Mouse (Mus musculus) natural killer cell, adult 2 months (primary cell): ENCODE measurements around the gene Itpk1.

Experiments
- DNase-seq, 2 experiments: peaks; one replicate each; pipeline ENCODE4 v3.0.0; 2022; ENCODE audit warnings: low spot score in 2 of 2

Itpk1 gene

GRCm38 (mm10) chr12:102713153-102713865 lies 8.6 kb upstream of the Itpk1 start:
- DNase-seq: no peak

- DNase-seq: no peak
Observed at GRCm38 (mm10) chr12:102710851-102711375, 6.2 kb upstream of the Itpk1 start.

DNA sequence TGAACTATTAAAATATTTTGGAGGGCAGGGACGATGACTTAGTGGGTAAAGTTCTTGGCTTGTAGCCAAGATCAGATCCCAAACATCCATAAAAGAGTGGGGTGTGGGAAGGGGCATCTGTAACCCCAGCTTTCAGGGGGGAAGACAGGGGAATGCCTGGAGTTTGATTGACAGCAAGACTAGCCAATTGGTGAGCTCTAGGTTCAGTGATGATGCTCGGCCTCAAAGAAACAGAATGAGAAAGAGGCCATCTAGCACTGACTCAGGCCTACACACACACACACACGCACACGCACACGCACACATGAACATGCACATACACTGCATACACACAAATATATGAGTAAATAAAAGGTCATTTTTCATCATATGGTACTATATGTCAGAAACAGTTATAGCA lies 5.2 kb upstream of the Itpk1 start:
- no peak for DNase-seq

- no peak for DNase-seq
Observed at GRCm38 (mm10) chr12:102708220-102708619, 3.5 kb upstream of the Itpk1 start.

DNA sequence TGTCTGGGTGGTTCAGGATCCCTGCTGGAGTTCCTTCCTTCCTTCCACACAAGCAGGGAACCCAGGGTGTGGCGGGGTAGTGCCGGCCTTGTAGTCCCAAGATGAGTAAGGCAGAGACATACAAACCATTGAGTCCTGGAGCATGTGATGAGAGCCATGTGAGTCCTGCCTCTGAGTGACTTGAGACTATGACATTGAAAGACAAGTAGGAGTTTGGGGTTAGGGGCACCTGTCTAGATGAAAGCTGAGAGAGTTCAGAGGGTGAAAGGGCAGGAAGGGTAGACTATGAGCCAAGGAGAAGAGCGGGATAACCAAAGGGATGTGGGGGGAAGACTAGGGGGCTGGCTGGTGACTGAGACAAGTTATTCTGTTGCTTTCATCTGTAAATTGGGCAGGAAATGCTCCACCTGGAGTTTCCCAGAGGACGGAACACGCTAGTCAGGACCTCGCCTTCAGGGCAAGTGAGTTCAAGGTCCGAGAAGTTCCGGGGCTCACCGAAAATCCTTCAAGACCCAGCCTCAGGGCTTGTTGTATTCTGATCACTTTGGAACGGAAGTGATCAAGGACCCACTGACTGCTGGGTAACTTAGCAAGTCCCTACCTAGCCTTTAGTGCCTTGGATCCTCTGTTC lies 2.2 kb upstream of the Itpk1 start:
- no peak for DNase-seq

DNA sequence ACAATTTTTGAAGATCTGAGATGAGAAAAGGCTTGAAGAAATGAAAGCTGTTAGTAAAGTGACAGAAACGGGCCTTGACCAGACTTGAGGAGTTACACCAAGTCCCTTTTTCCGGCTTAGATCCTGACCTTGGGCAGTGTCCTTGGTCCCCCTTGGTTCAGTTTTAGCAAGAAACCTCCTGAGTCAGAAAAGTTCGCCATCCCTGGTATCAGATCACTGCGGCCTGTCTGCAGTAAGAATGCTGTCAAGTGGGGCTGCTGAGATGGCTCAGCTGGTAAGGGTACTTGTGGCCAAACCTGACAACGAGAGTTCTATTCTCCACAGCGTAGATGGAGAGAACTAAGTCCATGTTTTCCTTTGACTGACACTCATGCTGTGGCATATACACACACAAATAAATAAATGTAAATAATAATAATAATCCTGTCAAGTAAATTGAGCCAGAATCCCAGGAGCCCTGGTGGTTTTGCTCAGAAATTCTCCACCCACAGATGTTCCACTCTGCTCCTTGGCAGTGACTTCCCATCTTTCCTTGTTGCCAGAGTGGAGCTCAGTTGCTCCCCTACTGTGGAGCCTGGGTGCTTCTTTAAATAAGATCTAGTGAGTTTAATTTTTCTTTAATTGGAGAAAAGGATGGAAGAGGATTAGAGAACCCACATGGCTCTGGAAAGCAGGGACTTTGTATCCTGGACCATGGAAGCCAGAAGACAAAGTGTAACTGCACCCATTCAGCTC lies 1.3 kb upstream of the Itpk1 start:
- no peak for DNase-seq

GRCm38 (mm10) chr12:102705216-102705871 lies 614 bp upstream of the Itpk1 start:
- peak; percentile 93 to 94 for DNase-seq

GRCm38 (mm10) chr12:102703921-102704408 lies 765 bp downstream of the Itpk1 start:
- no peak for DNase-seq

DNA sequence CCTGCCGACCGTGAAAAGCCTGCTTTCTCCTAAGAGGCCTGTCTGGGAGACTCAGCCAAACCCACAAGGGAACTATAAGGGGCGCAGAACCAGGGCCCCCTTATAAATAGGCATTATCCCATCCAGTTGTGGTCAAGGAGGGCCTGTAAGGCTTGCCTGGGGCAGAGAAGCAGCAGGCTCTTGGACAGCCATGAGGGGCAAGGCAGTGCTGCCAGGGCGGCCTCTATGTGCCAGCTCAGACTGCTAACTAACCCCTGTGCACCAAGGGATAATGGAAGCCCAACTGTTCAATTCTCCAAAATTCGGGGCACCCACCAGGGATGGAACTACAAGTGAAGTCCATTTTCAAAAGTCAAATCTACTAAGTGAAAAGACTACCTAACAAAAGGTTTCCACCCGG lies 1.3 kb downstream of the Itpk1 start:
- DNase-seq: no peak

DNA sequence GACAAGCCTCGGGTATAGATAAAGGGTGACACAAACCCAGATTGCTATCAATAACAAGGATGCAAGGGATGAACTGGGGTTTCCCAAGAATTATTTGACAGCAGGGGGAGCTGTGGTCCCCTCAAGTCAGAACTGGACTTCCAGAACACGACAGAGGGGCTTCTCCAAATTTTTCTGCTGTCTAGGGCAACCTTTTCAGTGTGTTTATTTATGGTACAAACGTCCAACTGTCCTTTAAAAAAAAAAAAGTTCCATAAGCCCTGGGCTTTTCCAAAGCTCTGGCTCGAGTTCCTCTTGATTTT lies 1.7 kb downstream of the Itpk1 start:
- no peak for DNase-seq

DNA sequence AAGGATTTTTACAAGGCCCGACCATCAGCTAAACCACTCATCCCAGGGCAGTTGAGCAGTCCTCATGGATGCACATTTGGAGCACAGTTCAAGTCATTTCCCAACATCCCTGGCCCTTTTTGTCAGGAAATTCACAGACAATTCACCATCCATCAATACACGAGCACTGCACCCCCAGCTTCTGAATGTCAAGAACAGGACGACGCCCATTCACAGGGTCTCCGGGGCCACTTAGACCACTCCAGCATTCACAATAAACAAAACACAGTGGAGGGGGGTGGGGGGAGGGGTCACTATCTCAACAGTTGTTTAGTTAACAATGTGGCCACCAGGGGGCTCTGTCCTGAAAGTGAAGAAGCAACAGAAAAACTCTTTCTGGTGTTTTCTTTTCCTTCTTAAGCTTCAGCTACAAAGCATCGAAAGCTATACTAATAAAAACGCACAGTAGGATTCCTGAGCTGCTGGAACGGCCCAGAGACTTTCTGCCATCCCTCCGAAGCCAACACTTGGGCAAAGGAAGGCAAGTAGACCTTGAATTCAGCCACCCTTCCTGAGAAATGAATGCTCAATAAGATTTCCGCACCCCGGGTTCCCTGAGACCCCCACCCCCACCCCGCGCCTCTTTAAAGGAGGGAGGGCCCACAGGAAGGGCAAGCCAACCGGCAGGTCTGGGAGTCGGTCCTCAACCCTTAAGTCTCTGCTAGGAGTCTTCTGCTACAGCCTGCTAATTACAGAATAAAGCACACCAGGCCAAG lies 2.2 kb downstream of the Itpk1 start:
- peak; percentile 74 to 83 for DNase-seq

GRCm38 (mm10) chr12:102701691-102702207 lies 3.0 kb downstream of the Itpk1 start:
- no peak for DNase-seq

DNA sequence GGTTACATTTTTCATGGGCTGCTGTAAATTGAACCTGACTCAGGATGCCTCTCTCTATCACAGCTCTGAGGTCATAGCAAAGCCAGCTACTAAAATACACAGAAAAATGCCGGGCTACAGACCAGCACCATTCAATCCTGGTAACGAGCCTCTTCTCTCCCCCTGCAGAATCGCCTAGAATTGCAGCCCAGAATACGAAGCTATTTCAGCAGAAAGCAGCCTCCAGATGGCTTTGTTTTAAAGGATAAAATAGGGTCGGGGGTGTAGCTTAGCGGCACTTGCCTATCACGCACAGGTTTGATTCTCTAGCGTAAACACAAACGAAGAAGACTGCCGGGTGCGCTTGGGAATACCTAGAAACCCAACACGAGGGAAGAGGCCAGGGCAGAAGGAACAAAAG lies 4.3 kb downstream of the Itpk1 start:
- no peak for DNase-seq

DNA sequence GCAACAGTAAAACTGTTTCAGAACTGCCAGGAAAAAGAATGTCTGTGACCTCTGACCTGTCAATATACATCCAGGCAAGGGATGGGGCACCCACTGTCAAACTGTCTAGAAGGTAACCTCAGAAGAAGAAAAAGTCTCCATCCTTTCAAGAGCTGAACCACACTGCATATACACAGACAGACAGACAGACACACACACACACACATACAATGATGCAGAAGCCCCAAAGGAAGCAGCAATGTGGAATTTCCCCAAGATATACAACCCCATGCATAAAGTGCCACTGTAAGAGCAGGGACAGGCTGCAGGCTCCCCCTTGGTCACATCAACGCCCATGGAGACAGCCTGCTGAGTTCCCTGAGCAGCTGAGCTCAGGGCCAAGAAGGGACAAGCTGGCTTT lies 5.6 kb downstream of the Itpk1 start:
- no peak for DNase-seq

DNA sequence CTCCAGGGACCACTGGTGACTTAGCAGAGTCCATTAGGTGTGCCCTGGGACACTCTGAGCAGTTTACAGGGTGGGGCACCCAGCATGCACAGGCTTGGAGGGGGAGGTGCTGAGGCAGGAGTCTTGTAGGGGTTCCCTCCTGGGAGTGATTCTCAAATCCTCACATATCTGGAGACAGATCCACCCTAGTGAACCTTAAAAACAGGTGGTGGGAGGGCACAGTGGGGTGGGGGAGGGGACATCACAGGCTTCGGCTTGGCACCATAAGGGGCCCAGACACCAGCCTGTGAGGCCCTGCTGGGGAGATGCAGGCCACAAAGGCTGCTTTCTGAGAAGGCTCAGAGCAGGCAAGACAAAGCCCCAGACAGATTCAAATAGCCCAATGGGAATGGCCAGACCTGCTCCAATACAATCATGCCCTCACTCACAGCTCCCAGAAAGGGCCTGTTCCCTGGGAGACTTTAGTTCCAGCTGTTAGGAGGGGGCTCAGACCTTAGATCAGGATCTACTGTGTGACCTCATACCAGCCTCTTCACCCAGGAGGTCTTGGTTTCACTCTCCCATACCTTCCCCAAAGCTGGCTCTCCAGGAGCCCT lies 6.5 kb downstream of the Itpk1 start:
- DNase-seq: no peak

- no peak for DNase-seq
Observed at GRCm38 (mm10) chr12:102697381-102697780, 7.3 kb downstream of the Itpk1 start.

GRCm38 (mm10) chr12:102696635-102697354 lies 7.9 kb downstream of the Itpk1 start:
- DNase-seq: no peak

DNA sequence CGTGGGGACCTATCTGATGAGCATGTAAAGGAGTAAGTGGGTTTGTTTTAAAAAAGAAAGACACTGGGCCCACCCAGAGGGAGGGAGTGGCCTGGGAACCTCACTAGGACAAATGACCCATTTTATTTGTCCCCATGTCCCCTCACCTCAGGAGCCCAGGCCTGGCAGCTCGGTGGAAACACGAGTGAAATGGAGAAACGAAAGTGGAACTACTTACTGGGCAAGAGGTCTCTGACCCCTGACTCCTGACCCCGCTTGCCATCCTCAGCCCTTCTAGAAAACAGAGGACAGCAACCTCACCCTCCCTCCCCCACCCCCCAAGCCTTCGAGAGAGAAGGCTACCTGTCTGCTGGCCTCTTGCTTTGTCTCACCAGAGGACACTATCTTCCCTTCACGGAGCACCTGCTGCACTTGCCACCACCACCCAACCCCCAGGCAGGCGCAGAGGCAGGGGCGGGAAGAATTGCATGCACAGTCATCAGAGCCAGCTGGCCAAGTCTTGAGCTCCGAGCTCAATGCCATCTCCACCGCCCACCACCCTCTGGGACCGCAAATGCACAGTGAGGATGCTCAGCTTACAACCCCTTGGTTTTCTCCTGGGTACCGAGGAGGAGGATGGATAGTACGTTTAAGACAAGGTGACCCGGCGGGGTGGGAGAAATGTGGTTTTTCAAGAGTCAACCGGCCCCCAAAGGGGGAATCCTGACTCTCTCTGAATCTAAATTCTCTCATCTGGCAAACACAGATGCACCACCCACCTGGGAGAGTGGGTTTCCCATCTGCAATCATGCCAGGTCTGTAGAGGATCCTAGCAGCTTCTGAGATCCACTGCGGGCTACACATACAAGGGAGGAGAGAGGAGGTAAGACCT lies 9.1 kb downstream of the Itpk1 start:
- DNase-seq: no peak

GRCm38 (mm10) chr12:102691761-102692160 lies 13.0 kb downstream of the Itpk1 start:
- DNase-seq: no peak
